ENCODE assay signal across 10 mouse cellular contexts in the genomic region with DNA sequence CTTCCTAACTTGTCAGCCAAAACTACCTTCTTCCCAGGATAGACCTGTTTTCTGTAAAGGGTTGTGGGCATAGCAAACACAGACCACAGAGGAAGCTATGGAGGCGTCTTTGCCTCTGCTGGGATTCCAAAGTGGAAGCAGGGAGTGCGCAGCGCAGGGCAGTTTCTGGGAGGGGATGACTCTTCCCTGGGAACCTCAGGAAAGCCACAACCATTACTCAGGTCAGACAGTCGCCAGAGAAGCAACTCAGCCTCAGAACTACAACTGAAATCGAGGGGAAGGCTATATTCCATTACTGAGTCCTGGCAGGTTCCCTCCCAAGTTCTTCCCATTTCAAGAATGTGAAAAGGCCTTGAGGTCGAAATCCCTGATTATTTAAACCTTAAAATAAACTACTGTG. TPM values are rescaled to one million over a fixed set of nuclear protein-coding genes. Genes with fewer than 3 reads are reported as not detected.
DNase-seq lines count a peak whose midpoint lies in the region; ATAC-seq and TF ChIP-seq lines count a peak whose summit lies in the region.
"Had no signal": no experiment of that assay in that cellular context is flagged by ENCODE, and none has a peak within 500 bp of the region (broad histone marks: within the 10 kb centered on the region; RNA-seq: fewer than 3 reads in every experiment).

No protein-coding gene starts in this region.

- H3K27ac ChIP-seq in kidney, postnatal 0 days = no peak overlapping the region
- H3K27ac ChIP-seq in embryonic facial prominence, embryonic 15.5 days (replicated peaks) = no peak overlapping the region
- H3K27ac ChIP-seq in limb, embryonic 10.5 days = peak overlapping the region; percentile 96; the same call in 1 of the 2 replicates
- H3K27ac ChIP-seq in neural tube, embryonic 12.5 days = no peak overlapping the region

- TF ChIP-seq CTCF in kidney, postnatal 0 days (IDR thresholded peaks at IDR 0.05; ENCODE audit: low read depth) = no peak

- no peaks in the 10 kb centered on the region for H3K9me3 ChIP-seq in kidney, postnatal 0 days (replicated peaks; ENCODE audit: low read length)
- H3K9me3 ChIP-seq in embryonic facial prominence, embryonic 15.5 days (replicated peaks) = no peaks in the 10 kb centered on the region
- H3K9me3 ChIP-seq in limb, embryonic 10.5 days (replicated peaks) = no peaks in the 10 kb centered on the region
- no peaks in the 10 kb centered on the region for H3K9me3 ChIP-seq in neural tube, embryonic 12.5 days

- H3K4me3 ChIP-seq in kidney, postnatal 0 days (replicated peaks; ENCODE audit: low read depth, low read length) = peak overlapping the region; percentile 83
- H3K4me3 ChIP-seq in embryonic facial prominence, embryonic 15.5 days (replicated peaks) = peak overlapping the region; percentile 80
- H3K4me3 ChIP-seq in limb, embryonic 10.5 days = peak overlapping the region; percentile 92
- H3K4me3 ChIP-seq in neural tube, embryonic 12.5 days = peak overlapping the region; percentile 74

- H3K27me3 ChIP-seq in kidney, postnatal 0 days (ENCODE audit: insufficient read depth, low read length) = no peaks in the 10 kb centered on the region
- no peaks in the 10 kb centered on the region for H3K27me3 ChIP-seq in embryonic facial prominence, embryonic 15.5 days
- H3K27me3 ChIP-seq in limb, embryonic 10.5 days (ENCODE audit: low read depth, poor library complexity, severe bottlenecking) = no peaks in the 10 kb centered on the region
- H3K27me3 ChIP-seq in neural tube, embryonic 12.5 days (replicated peaks) = no peaks in the 10 kb centered on the region
- H3K27me3 ChIP-seq: Patski had no signal

- no peaks in the 10 kb centered on the region for H3K36me3 ChIP-seq in kidney, postnatal 0 days (ENCODE audit: insufficient read depth, low read length)
- H3K36me3 ChIP-seq in embryonic facial prominence, embryonic 15.5 days = no peaks in the 10 kb centered on the region
- H3K36me3 ChIP-seq in limb, embryonic 10.5 days = no peaks in the 10 kb centered on the region
- no peaks in the 10 kb centered on the region for H3K36me3 ChIP-seq in neural tube, embryonic 12.5 days

- H3K4me1 ChIP-seq in kidney, postnatal 0 days (replicated peaks; ENCODE audit: insufficient read depth, low read length) = peaks cover 9% of the 10 kb centered on the region
- peaks cover 19% of the 10 kb centered on the region for H3K4me1 ChIP-seq in embryonic facial prominence, embryonic 15.5 days
- peaks cover 37% of the 10 kb centered on the region for H3K4me1 ChIP-seq in limb, embryonic 10.5 days
- H3K4me1 ChIP-seq in neural tube, embryonic 12.5 days = peaks cover 18% of the 10 kb centered on the region

- 0 out of 2 replicates have a peak overlapping the region, but pooled peaks have one; percentile 10 for H3K9ac ChIP-seq in kidney, postnatal 0 days (ENCODE audit: low read depth, low read length)
- no peak overlapping the region for H3K9ac ChIP-seq in embryonic facial prominence, embryonic 15.5 days
- peak overlapping the region; percentile 82 for H3K9ac ChIP-seq in neural tube, embryonic 12.5 days

- H3K4me2 ChIP-seq in kidney, postnatal 0 days (ENCODE audit: low read length) = peak overlapping the region; percentile 85
- peak overlapping the region; percentile 83 for H3K4me2 ChIP-seq in embryonic facial prominence, embryonic 15.5 days (replicated peaks)
- H3K4me2 ChIP-seq in neural tube, embryonic 12.5 days (replicated peaks) = peak overlapping the region; percentile 75

- DNase-seq in kidney, postnatal 0 days (ENCODE audit: low spot score) = no peak
- no peak for DNase-seq in kidney, adult 18-20 months
- no peak for DNase-seq in limb, embryonic 10.5 days (ENCODE audit: low spot score)
- DNase-seq in spleen, postnatal 36 days (ENCODE audit: low spot score in 2 of 2) = no peak
- DNase-seq in cerebellum, adult 8-10 months = no peak
- no peak for DNase-seq in ovary, postnatal 36 days (ENCODE audit: low spot score)
- DNase-seq: cerebellum, postnatal 14 days had no signal

- no peak for ATAC-seq in kidney, postnatal 0 days (replicated peaks; ENCODE audit: low FRiP score, low read depth)
- no peak for ATAC-seq in embryonic facial prominence, embryonic 15.5 days (ENCODE audit: insufficient number of reproducible peaks, low FRiP score, low TSS enrichment, low read depth)
- no peak for ATAC-seq in neural tube, embryonic 12.5 days (ENCODE audit: low FRiP score, low read depth)

- WGBS in kidney, postnatal 0 days = 34% methylated on average over 6 of the region's 6 CpGs
- WGBS in embryonic facial prominence, embryonic 15.5 days = 34% methylated on average over 6 of the region's 6 CpGs
- WGBS in limb, embryonic 10.5 days = 20% methylated on average over 6 of the region's 6 CpGs
- 16% methylated on average over 6 of the region's 6 CpGs for WGBS in neural tube, embryonic 12.5 days

RNA-seq across cellular contexts. Expression of a gene that starts 51.8 kb away (rescaled TPM):
- polyA plus RNA-seq in kidney, postnatal 0 days (2015; fragmentation: Nextera tagmentation; extraction: Ambion mirVana) = 24.9 and 25.5 TPM in 2 replicates
- polyA plus RNA-seq in embryonic facial prominence, embryonic 15.5 days (2015; fragmentation: Nextera tagmentation; extraction: Ambion mirVana) = 18.3 and 19.2 TPM in 2 replicates
- 35.2 and 36.4 TPM in 2 replicates for polyA plus RNA-seq in limb, embryonic 10.5 days (2016; fragmentation: Nextera tagmentation; extraction: Ambion mirVana)
- polyA plus RNA-seq in neural tube, embryonic 12.5 days (2016; fragmentation: Nextera tagmentation; extraction: Ambion mirVana) = 25.5 and 28.4 TPM in 2 replicates
